Mouse (Mus musculus): ENCODE data around the gene Slc9a9.

DNA sequence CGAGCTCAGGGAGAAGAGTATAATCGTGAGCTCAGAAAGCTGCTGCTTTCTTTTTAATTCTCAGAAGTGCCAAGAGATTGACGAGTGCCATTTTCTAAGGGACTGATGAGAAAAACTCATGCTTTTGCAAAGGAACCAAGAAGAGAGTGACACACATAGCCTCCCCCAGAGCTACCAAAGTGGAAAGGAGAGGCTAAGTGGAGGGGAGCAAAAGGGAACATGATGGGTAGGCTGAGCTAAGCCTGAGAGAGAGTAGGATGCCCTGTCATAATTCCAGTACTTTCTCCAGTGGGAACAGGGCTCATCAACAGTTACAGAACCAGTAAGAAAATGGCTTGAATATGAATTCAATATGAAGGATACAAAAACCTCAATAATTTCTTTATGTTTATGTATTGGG lies 40.8 kb upstream of the Slc9a9 start:
- no peak for TF ChIP-seq CTCF (IDR thresholded peaks at IDR 0.05; ENCODE audit: low read depth)
- no peak for TF ChIP-seq EP300 (IDR thresholded peaks at IDR 0.05; ENCODE audit: low read depth)
